Mouse (Mus musculus): ENCODE results near the gene Misp. TPM values are rescaled to one million over a fixed set of nuclear protein-coding genes. Genes with fewer than 3 reads are reported as not detected.

The Misp gene
- polyA plus RNA-seq, 1 experiment from 2014 or later, result 0.39 TPM

- ATAC-seq (replicated peaks; ENCODE audit: low FRiP score) (0 out of 2 replicates have a peak, but pooled peaks have one; percentile 5), DNase-seq (ENCODE audit: low spot score) (no peak)
- peak overlapping the region; percentile 79 for H3K4me2 ChIP-seq (ENCODE audit: low read depth, low read length, severe bottlenecking)
- 0 out of 2 replicates have a peak overlapping the region, but pooled peaks have one; percentile 78 for H3K27ac ChIP-seq (ENCODE audit: low read depth, low read length)
- WGBS, result 10% methylated on average over 6 of the region's 6 CpGs
- H3K9me3 ChIP-seq (ENCODE audit: control insufficient read depth, low read length), result no peaks in the 10 kb centered on the region
- peak overlapping the region; percentile 78 for H3K4me3 ChIP-seq (ENCODE audit: low read depth, low read length)
- H3K36me3 ChIP-seq (ENCODE audit: control insufficient read depth, insufficient read depth, low read length), result peaks cover 4% of the 10 kb centered on the region
- H3K4me1 ChIP-seq (replicated peaks; ENCODE audit: control insufficient read depth, insufficient read depth, low read length), result peaks cover 10% of the 10 kb centered on the region; the same call in 1 of the 2 replicates
- no peaks in the 10 kb centered on the region for H3K27me3 ChIP-seq (ENCODE audit: control insufficient read depth, insufficient read depth, low read length)
- peak overlapping the region; percentile 97 for H3K9ac ChIP-seq (ENCODE audit: low read length)
Observed at GRCm38 (mm10) chr10:79873313-79873712, 52.5 kb downstream of the Misp start.

DNA sequence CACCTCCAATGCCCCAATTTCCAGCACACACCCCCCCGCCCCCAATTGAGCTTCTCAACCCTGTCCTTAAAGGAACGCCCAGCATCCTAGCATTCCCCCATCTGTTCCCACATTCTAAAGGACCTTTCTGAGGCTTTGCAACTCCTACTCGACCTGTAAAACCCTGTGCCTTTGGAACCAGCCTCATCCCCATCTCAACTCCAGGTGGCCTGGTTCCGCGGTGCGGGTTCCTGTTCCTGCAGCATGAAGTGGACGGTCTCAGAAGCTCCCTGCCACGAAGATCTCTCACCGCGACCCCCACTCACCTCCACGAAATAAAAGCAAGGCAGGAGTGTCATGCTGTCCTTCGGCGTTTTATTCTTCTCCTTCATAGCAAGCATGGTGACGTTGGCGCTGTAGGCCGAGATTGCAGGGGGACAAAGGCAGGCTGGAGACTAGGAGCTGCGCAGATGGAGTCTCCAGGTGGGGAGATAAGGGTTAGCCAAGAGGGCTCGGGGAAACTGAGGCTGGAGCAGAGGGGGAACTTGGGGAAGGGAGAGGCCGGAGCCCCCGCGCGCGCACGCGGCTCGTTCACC lies 53.0 kb downstream of the Misp start:
- peaks cover 10% of the 10 kb centered on the region; the same call in 1 of the 2 replicates for H3K4me1 ChIP-seq (replicated peaks; ENCODE audit: control insufficient read depth, insufficient read depth, low read length)

DNA sequence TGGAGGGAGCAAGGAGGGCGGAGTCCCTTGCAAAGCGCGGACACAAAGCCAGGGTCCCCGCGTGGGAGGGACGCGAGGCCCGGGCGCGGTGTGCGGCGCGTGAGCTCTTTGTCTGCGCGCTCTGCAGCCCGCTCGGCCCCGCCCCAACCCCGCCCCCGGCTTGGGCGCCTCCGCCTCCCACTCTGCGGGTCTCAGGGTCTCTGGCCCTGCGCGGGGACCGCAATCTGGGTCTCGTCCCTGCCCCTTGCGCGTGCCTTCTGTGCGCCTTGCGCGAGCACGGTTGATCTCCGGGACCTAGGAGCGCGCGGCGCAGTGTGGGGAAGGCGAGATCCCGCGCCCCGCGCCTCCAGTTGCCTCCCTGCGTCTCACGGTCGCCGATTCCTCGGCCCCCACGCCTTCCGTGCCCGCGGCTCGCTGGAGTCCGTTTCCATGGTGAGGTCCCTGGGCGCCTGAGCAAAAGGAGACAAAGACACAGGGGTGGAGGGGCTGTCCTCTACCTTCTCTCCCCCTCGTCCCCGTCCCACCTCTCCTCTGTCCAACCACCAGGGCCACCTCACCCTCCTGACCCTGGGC lies 53.6 kb downstream of the Misp start, which contains the start of the genes Prtn3 and Plppr3:
Prtn3 (plus strand) TSS at position 187 of the 573 bp plus-strand sequence.
Plppr3 (minus strand) TSS at position 345 of the 573 bp plus-strand sequence.
- H3K4me1 ChIP-seq (replicated peaks; ENCODE audit: control insufficient read depth, insufficient read depth, low read length), result peaks cover 10% of the 10 kb centered on the region; the same call in 1 of the 2 replicates
- no peaks in the 10 kb centered on the region for H3K9me3 ChIP-seq (ENCODE audit: control insufficient read depth, low read length)
- H3K36me3 ChIP-seq (ENCODE audit: control insufficient read depth, insufficient read depth, low read length), result peaks cover 4% of the 10 kb centered on the region
- H3K4me3 ChIP-seq (ENCODE audit: low read depth, low read length), result peak within 1 kb of the TSS; percentile 78
- under 1% methylated on average over 48 of the region's 57 CpGs for WGBS
- DNase-seq (ENCODE audit: low spot score) (peak; percentile 91), ATAC-seq (replicated peaks; ENCODE audit: low FRiP score) (peak; percentile 89)
- H3K27me3 ChIP-seq (ENCODE audit: control insufficient read depth, insufficient read depth, low read length), result no peaks in the 10 kb centered on the region
- peak within 1 kb of the TSS; percentile 78 for H3K27ac ChIP-seq (ENCODE audit: low read depth, low read length)
- H3K4me2 ChIP-seq (ENCODE audit: low read depth, low read length, severe bottlenecking), result peak within 1 kb of the TSS; percentile 79
- H3K9ac ChIP-seq (ENCODE audit: low read length), result peak within 1 kb of the TSS; percentile 97

More for the DNA sequence above, 53.0 kb downstream of the Misp start:
- Histone ChIP-seq H3K27me3 (ENCODE audit: control insufficient read depth, insufficient read depth, low read length) (no peaks in the 10 kb centered on the region), H3K36me3 (ENCODE audit: control insufficient read depth, insufficient read depth, low read length) (peaks cover 4% of the 10 kb centered on the region), H3K9ac (ENCODE audit: low read length) (peak overlapping the region; percentile 97), H3K27ac (ENCODE audit: low read depth, low read length) (peak overlapping the region; percentile 78), H3K4me2 (ENCODE audit: low read depth, low read length, severe bottlenecking) (peak overlapping the region; percentile 79), H3K9me3 (ENCODE audit: control insufficient read depth, low read length) (no peaks in the 10 kb centered on the region), H3K4me3 (ENCODE audit: low read depth, low read length) (peak overlapping the region; percentile 78)
- ATAC-seq (replicated peaks; ENCODE audit: low FRiP score), result peak; percentile 1
- no peak for DNase-seq (ENCODE audit: low spot score)
- WGBS, result 1% methylated on average over 26 of the region's 26 CpGs

DNA sequence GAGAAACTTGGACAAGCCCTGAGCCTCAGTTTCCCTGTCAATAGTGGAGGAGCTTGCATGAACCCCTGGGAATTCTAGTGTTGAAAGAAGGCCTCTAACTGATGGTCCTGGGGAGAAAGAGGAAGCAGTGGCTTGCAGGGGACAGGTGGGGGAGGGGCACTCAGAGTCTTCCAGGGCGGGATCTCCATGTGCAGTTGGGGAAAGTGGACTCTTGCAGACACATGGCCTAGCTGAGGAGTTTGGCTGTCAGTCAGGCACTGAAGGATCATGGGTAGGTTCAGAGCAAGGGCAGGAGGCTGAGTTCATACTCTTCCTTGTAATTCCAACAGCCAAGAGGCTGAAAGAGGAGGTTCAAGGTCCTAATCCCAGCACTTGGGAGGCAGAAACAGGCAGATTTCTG lies 56.4 kb downstream of the Misp start:
- Histone ChIP-seq H3K4me2 (ENCODE audit: low read depth, low read length, severe bottlenecking) (no peak overlapping the region), H3K27ac (ENCODE audit: low read depth, low read length) (no peak overlapping the region), H3K9me3 (ENCODE audit: control insufficient read depth, low read length) (no peaks in the 10 kb centered on the region), H3K9ac (ENCODE audit: low read length) (no peak overlapping the region), H3K27me3 (ENCODE audit: control insufficient read depth, insufficient read depth, low read length) (peaks cover 4% of the 10 kb centered on the region), H3K4me1 (replicated peaks; ENCODE audit: control insufficient read depth, insufficient read depth, low read length) (peaks cover 13% of the 10 kb centered on the region; the same call in 1 of the 2 replicates), H3K36me3 (ENCODE audit: control insufficient read depth, insufficient read depth, low read length) (no peaks in the 10 kb centered on the region), H3K4me3 (ENCODE audit: low read depth, low read length) (no peak overlapping the region)
- ATAC-seq (replicated peaks; ENCODE audit: low FRiP score) (no peak), DNase-seq (ENCODE audit: low spot score) (no peak)
- 60% methylated on average over 1 of the region's 1 CpGs for WGBS

GRCm38 (mm10) chr10:79877757-79878156 lies 57.0 kb downstream of the Misp start:
- H3K27me3 ChIP-seq (ENCODE audit: control insufficient read depth, insufficient read depth, low read length), result peaks cover 9% of the 10 kb centered on the region
- H3K4me3 ChIP-seq (ENCODE audit: low read depth, low read length), result no peak overlapping the region
- no peaks in the 10 kb centered on the region for H3K9me3 ChIP-seq (ENCODE audit: control insufficient read depth, low read length)
- no peak overlapping the region for H3K27ac ChIP-seq (ENCODE audit: low read depth, low read length)
- 51% methylated on average over 12 of the region's 12 CpGs for WGBS
- H3K4me1 ChIP-seq (replicated peaks; ENCODE audit: control insufficient read depth, insufficient read depth, low read length), result peaks cover 10% of the 10 kb centered on the region; the same call in 1 of the 2 replicates
- no peaks in the 10 kb centered on the region for H3K36me3 ChIP-seq (ENCODE audit: control insufficient read depth, insufficient read depth, low read length)
- DNase-seq (ENCODE audit: low spot score), result no peak
- no peak for ATAC-seq (replicated peaks; ENCODE audit: low FRiP score)
- H3K9ac ChIP-seq (ENCODE audit: low read length), result no peak overlapping the region
- H3K4me2 ChIP-seq (ENCODE audit: low read depth, low read length, severe bottlenecking), result no peak overlapping the region

DNA sequence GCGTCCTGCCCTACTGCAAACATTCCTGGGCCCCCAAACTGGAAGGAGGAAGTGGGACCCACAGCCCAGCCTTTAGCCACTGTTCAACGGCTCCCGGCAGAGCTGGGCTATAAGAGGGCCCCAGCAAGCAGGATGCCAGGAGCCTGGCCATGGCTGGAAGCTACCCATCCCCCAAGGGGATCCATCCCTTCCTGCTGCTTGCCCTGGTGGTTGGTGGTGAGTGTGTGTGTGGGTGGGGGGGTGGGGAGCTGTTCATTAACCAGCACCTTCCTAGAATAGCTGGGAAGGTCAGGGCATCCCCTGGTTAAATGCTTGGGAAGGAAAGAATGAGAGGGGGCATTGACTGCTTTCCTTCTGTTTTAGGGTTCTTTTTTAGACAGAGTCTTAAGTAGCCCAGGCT lies 58.7 kb downstream of the Misp start:
- Histone ChIP-seq H3K4me3 (ENCODE audit: low read depth, low read length) (no peak overlapping the region), H3K4me1 (replicated peaks; ENCODE audit: control insufficient read depth, insufficient read depth, low read length) (peaks cover 5% of the 10 kb centered on the region; the same call in 1 of the 2 replicates), H3K9ac (ENCODE audit: low read length) (no peak overlapping the region), H3K4me2 (ENCODE audit: low read depth, low read length, severe bottlenecking) (no peak overlapping the region), H3K36me3 (ENCODE audit: control insufficient read depth, insufficient read depth, low read length) (no peaks in the 10 kb centered on the region), H3K27ac (ENCODE audit: low read depth, low read length) (no peak overlapping the region), H3K9me3 (ENCODE audit: control insufficient read depth, low read length) (no peaks in the 10 kb centered on the region), H3K27me3 (ENCODE audit: control insufficient read depth, insufficient read depth, low read length) (peaks cover 22% of the 10 kb centered on the region)
- ATAC-seq (replicated peaks; ENCODE audit: low FRiP score) (no peak), DNase-seq (ENCODE audit: low spot score) (no peak)
- 69% methylated on average over 3 of the region's 3 CpGs for WGBS

Small RNA genes lying within 50 kb of the gene (microRNA-seq; reads per million reads assigned to microRNA genes)
- gene Mir6910 (ENCODE audit: insufficient number of aligned reads), result not detected

Other genes with a start within 250 kb of the Misp start
- not detected in 2 replicates for gene Theg, start 233.7 kb upstream of the Misp start, polyA plus RNA-seq (2014; fragmentation: Nextera tagmentation; extraction: Ambion mirVana)
- 0.04 and 0.09 TPM in 2 replicates for gene C2cd4c, start 207.0 kb upstream of the Misp start, polyA plus RNA-seq (2014; fragmentation: Nextera tagmentation; extraction: Ambion mirVana)
- 9.4 and 9.9 TPM in 2 replicates for gene Shc2, start 183.1 kb upstream of the Misp start, polyA plus RNA-seq (2014; fragmentation: Nextera tagmentation; extraction: Ambion mirVana)
- gene Odf3l2, start 175.3 kb upstream of the Misp start, polyA plus RNA-seq (2014; fragmentation: Nextera tagmentation; extraction: Ambion mirVana), result not detected in 2 replicates
- 0.59 and 0.83 TPM in 2 replicates for gene Madcam1, start 156.4 kb upstream of the Misp start, polyA plus RNA-seq (2014; fragmentation: Nextera tagmentation; extraction: Ambion mirVana)
- gene Tpgs1, start 151.6 kb upstream of the Misp start, polyA plus RNA-seq (2014; fragmentation: Nextera tagmentation; extraction: Ambion mirVana), result 59.7 and 65.2 TPM in 2 replicates
- gene Cdc34, start 138.8 kb upstream of the Misp start, polyA plus RNA-seq (2014; fragmentation: Nextera tagmentation; extraction: Ambion mirVana), result 180 and 185 TPM in 2 replicates
- 0.81 and 0.92 TPM in 2 replicates for gene Gzmm, start 132.0 kb upstream of the Misp start, polyA plus RNA-seq (2014; fragmentation: Nextera tagmentation; extraction: Ambion mirVana)
- 551 and 582 TPM in 2 replicates for gene Bsg, start 116.5 kb upstream of the Misp start, polyA plus RNA-seq (2014; fragmentation: Nextera tagmentation; extraction: Ambion mirVana)
- 0.15 and 0.40 TPM in 2 replicates for gene Hcn2, start 104.4 kb upstream of the Misp start, polyA plus RNA-seq (2014; fragmentation: Nextera tagmentation; extraction: Ambion mirVana)
- 41.1 and 44.8 TPM in 2 replicates for gene Polrmt, start 74.4 kb upstream of the Misp start, polyA plus RNA-seq (2014; fragmentation: Nextera tagmentation; extraction: Ambion mirVana)
- 0.36 and 0.40 TPM in 2 replicates for gene Fgf22, start 65.9 kb upstream of the Misp start, polyA plus RNA-seq (2014; fragmentation: Nextera tagmentation; extraction: Ambion mirVana)
- 118 TPM in 2 replicates for gene Rnf126, start 54.0 kb upstream of the Misp start, polyA plus RNA-seq (2014; fragmentation: Nextera tagmentation; extraction: Ambion mirVana)
- gene Fstl3, start 43.7 kb upstream of the Misp start, polyA plus RNA-seq (2014; fragmentation: Nextera tagmentation; extraction: Ambion mirVana), result 0.41 and 1.0 TPM in 2 replicates
- gene Prss57, start 30.0 kb upstream of the Misp start, polyA plus RNA-seq (2014; fragmentation: Nextera tagmentation; extraction: Ambion mirVana), result not detected in 2 replicates
- 140 and 157 TPM in 2 replicates for gene Palm, start 27.4 kb upstream of the Misp start, polyA plus RNA-seq (2014; fragmentation: Nextera tagmentation; extraction: Ambion mirVana)
- gene Ptbp1, start 33.4 kb downstream of the Misp start, polyA plus RNA-seq (2014; fragmentation: Nextera tagmentation; extraction: Ambion mirVana), result 261 and 295 TPM in 2 replicates
- 13.0 and 13.3 TPM in 2 replicates for gene Prtn3, start 53.5 kb downstream of the Misp start, polyA plus RNA-seq (2014; fragmentation: Nextera tagmentation; extraction: Ambion mirVana)
- 131 and 146 TPM in 2 replicates for gene Plppr3, start 53.6 kb downstream of the Misp start, polyA plus RNA-seq (2014; fragmentation: Nextera tagmentation; extraction: Ambion mirVana)
- not detected in 2 replicates for gene Elane, start 65.3 kb downstream of the Misp start, polyA plus RNA-seq (2014; fragmentation: Nextera tagmentation; extraction: Ambion mirVana)
- gene Cfd, start 69.9 kb downstream of the Misp start, polyA plus RNA-seq (2014; fragmentation: Nextera tagmentation; extraction: Ambion mirVana), result not detected in 2 replicates
- gene Med16, start 87.9 kb downstream of the Misp start, polyA plus RNA-seq (2014; fragmentation: Nextera tagmentation; extraction: Ambion mirVana), result 60.4 and 60.6 TPM in 2 replicates
- gene Gm26602, start 89.9 kb downstream of the Misp start, polyA plus RNA-seq (2014; fragmentation: Nextera tagmentation; extraction: Ambion mirVana), result 3.3 and 14.8 TPM in 2 replicates
- 0.55 and 1.0 TPM in 2 replicates for gene Kiss1r, start 96.0 kb downstream of the Misp start, polyA plus RNA-seq (2014; fragmentation: Nextera tagmentation; extraction: Ambion mirVana)
- gene R3hdm4, start 100.2 kb downstream of the Misp start, polyA plus RNA-seq (2014; fragmentation: Nextera tagmentation; extraction: Ambion mirVana), result 135 and 145 TPM in 2 replicates
- gene Arid3a, start 106.1 kb downstream of the Misp start, polyA plus RNA-seq (2014; fragmentation: Nextera tagmentation; extraction: Ambion mirVana), result 5.4 and 6.6 TPM in 2 replicates
- 111 and 112 TPM in 2 replicates for gene Wdr18, start 139.2 kb downstream of the Misp start, polyA plus RNA-seq (2014; fragmentation: Nextera tagmentation; extraction: Ambion mirVana)
- 0.29 and 0.33 TPM in 2 replicates for gene Grin3b, start 149.7 kb downstream of the Misp start, polyA plus RNA-seq (2014; fragmentation: Nextera tagmentation; extraction: Ambion mirVana)
- 17.8 and 18.6 TPM in 2 replicates for gene Tmem259, start 163.3 kb downstream of the Misp start, polyA plus RNA-seq (2014; fragmentation: Nextera tagmentation; extraction: Ambion mirVana)
- 160 and 182 TPM in 2 replicates for gene Cnn2, start 167.6 kb downstream of the Misp start, polyA plus RNA-seq (2014; fragmentation: Nextera tagmentation; extraction: Ambion mirVana)
- gene Abca7, start 175.5 kb downstream of the Misp start, polyA plus RNA-seq (2014; fragmentation: Nextera tagmentation; extraction: Ambion mirVana), result 3.4 and 3.9 TPM in 2 replicates
- gene Arhgap45, start 195.7 kb downstream of the Misp start, polyA plus RNA-seq (2014; fragmentation: Nextera tagmentation; extraction: Ambion mirVana), result 4.6 and 4.9 TPM in 2 replicates
- gene Polr2e, start 218.8 kb downstream of the Misp start, polyA plus RNA-seq (2014; fragmentation: Nextera tagmentation; extraction: Ambion mirVana), result 217 and 243 TPM in 2 replicates
- gene Gpx4, start 226.2 kb downstream of the Misp start, polyA plus RNA-seq (2014; fragmentation: Nextera tagmentation; extraction: Ambion mirVana), result 506 and 516 TPM in 2 replicates